Mouse (Mus musculus) erythroid progenitor cell, adult 5-6 weeks (primary cell): ENCODE data around the gene Armcx3. TPM values are rescaled to one million over a fixed set of nuclear protein-coding genes. Genes with fewer than 3 reads are reported as not detected.

Experiments
- total RNA-seq, 2 experiments: library from RNA; stranded (forward) in 1 of 2; stranded (reverse) in 1 of 2; fragments of 150-400 nt in 1 of 2; fragments of 186-747, 209-891 nt in 1 of 2; gene quantifications; 2 replicates each; pipeline versions ENCODE4 v1.2.3 to v1.2.4; 2015 to 2017; ENCODE audit warnings: low replicate concordance in 2 of 2

Gene Armcx3
- total RNA-seq, 2 experiments from 2014 or later: 0.76 to 4.6 TPM

Other genes with a start within 250 kb of the Armcx3 start
- gene Timm8a1, start 214.7 kb upstream of the Armcx3 start, total RNA-seq (2015; ENCODE audit: low replicate concordance): 13.8 and 15.9 TPM in 2 replicates
- 6.4 and 12.6 TPM in 2 replicates for gene Timm8a1, start 214.7 kb upstream of the Armcx3 start, total RNA-seq (2017; ENCODE audit: low replicate concordance)
- gene Btk, start 173.0 kb upstream of the Armcx3 start, total RNA-seq (2015; ENCODE audit: low replicate concordance): 18.0 and 23.4 TPM in 2 replicates
- gene Btk, start 173.0 kb upstream of the Armcx3 start, total RNA-seq (2017; ENCODE audit: low replicate concordance): 8.9 and 12.6 TPM in 2 replicates
- 511 and 528 TPM in 2 replicates for gene Rpl36a, start 170.9 kb upstream of the Armcx3 start, total RNA-seq (2015; ENCODE audit: low replicate concordance)
- 549 and 1,031 TPM in 2 replicates for gene Rpl36a, start 170.9 kb upstream of the Armcx3 start, total RNA-seq (2017; ENCODE audit: low replicate concordance)
- gene Gla, start 155.5 kb upstream of the Armcx3 start, total RNA-seq (2015; ENCODE audit: low replicate concordance): 1.3 TPM in 1 of 2 replicates, not detected in the other
- 1.4 and 2.1 TPM in 2 replicates for gene Gla, start 155.5 kb upstream of the Armcx3 start, total RNA-seq (2017; ENCODE audit: low replicate concordance)
- gene Hnrnph2, start 155.4 kb upstream of the Armcx3 start, total RNA-seq (2015; ENCODE audit: low replicate concordance): 59.8 and 69.6 TPM in 2 replicates
- gene Hnrnph2, start 155.4 kb upstream of the Armcx3 start, total RNA-seq (2017; ENCODE audit: low replicate concordance): 86.5 and 95.0 TPM in 2 replicates
- 1.1 TPM in 1 of 2 replicates, not detected in the other for gene Armcx4, start 70.1 kb upstream of the Armcx3 start, total RNA-seq (2015; ENCODE audit: low replicate concordance)
- gene Armcx4, start 70.1 kb upstream of the Armcx3 start, total RNA-seq (2017; ENCODE audit: low replicate concordance): 0.15 TPM in 1 of 2 replicates, not detected in the other
- gene Armcx1, start 38.6 kb upstream of the Armcx3 start, total RNA-seq (2015; ENCODE audit: low replicate concordance): not detected in 2 replicates
- gene Armcx1, start 38.6 kb upstream of the Armcx3 start, total RNA-seq (2017; ENCODE audit: low replicate concordance): 0.15 and 0.39 TPM in 2 replicates
- not detected in 2 replicates for gene Armcx6, start 5.2 kb upstream of the Armcx3 start, total RNA-seq (2015; ENCODE audit: low replicate concordance)
- gene Armcx6, start 5.2 kb upstream of the Armcx3 start, total RNA-seq (2017; ENCODE audit: low replicate concordance): 0.13 TPM in 1 of 2 replicates, not detected in the other
- gene Armcx2, start 52.6 kb downstream of the Armcx3 start, total RNA-seq (2015; ENCODE audit: low replicate concordance): 1.7 TPM in 1 of 2 replicates, not detected in the other
- gene Armcx2, start 52.6 kb downstream of the Armcx3 start, total RNA-seq (2017; ENCODE audit: low replicate concordance): 1.4 TPM in 1 of 2 replicates, not detected in the other
- not detected in 2 replicates for gene Nxf2, start 208.2 kb downstream of the Armcx3 start, total RNA-seq (2015; ENCODE audit: low replicate concordance)
- not detected in 2 replicates for gene Nxf2, start 208.2 kb downstream of the Armcx3 start, total RNA-seq (2017; ENCODE audit: low replicate concordance)